Mouse (Mus musculus): ENCODE data around the gene Gabpb2.

- TF ChIP-seq CTCF (IDR thresholded peaks at IDR 0.05; ENCODE audit: low read depth, low read length) (no peak), POLR2A (IDR thresholded peaks at IDR 0.05; ENCODE audit: extremely low read depth, insufficient read depth, low read length) (no peak)
Observed at GRCm38 (mm10) chr3:95135433-95136052, 82.2 kb downstream of the Gabpb2 start.

Measured in liver, adult 2 months (tissue).